15 mouse cellular contexts compared by ENCODE assay signal in genomic region chr7:121171888-121172287, GRCm38 (mm10).
DNase-seq lines count a peak whose midpoint lies in the region; ATAC-seq lines count a peak whose summit lies in the region.
"Had no signal": no experiment of that assay in that cellular context is flagged by ENCODE, and none has a peak within 500 bp of the region (broad histone marks: within the 10 kb centered on the region; RNA-seq: fewer than 3 reads in every experiment).

No protein-coding gene starts in this region.

- WGBS in hindbrain, embryonic 14.5 days = 6% methylated on average over 6 of the region's 6 CpGs
- 11% methylated on average over 6 of the region's 6 CpGs for WGBS in hindbrain, embryonic 10.5 days
- WGBS in forebrain, embryonic 10.5 days = 2% methylated on average over 6 of the region's 6 CpGs
- 4% methylated on average over 6 of the region's 6 CpGs for WGBS in midbrain, embryonic 14.5 days

- no peaks in the 10 kb centered on the region for H3K36me3 ChIP-seq in hindbrain, embryonic 14.5 days (replicated peaks; ENCODE audit: control insufficient read depth, insufficient read depth)
- no peaks in the 10 kb centered on the region for H3K36me3 ChIP-seq in hindbrain, embryonic 10.5 days
- H3K36me3 ChIP-seq in forebrain, embryonic 10.5 days (replicated peaks) = no peaks in the 10 kb centered on the region
- H3K36me3 ChIP-seq in midbrain, embryonic 14.5 days (ENCODE audit: control insufficient read depth, insufficient read depth, low read length) = no peaks in the 10 kb centered on the region
- H3K36me3 ChIP-seq: stomach, embryonic 15.5 days had no signal

- no peak overlapping the region for H3K27ac ChIP-seq in hindbrain, embryonic 14.5 days
- no peak overlapping the region for H3K27ac ChIP-seq in hindbrain, embryonic 10.5 days
- H3K27ac ChIP-seq in forebrain, embryonic 10.5 days = no peak overlapping the region
- 0 out of 2 replicates have a peak overlapping the region, but pooled peaks have one; percentile 13 for H3K27ac ChIP-seq in midbrain, embryonic 14.5 days (replicated peaks; ENCODE audit: low read depth, low read length)
- H3K27ac ChIP-seq: stomach, embryonic 15.5 days had no signal

- H3K4me1 ChIP-seq in hindbrain, embryonic 14.5 days (replicated peaks; ENCODE audit: control insufficient read depth, insufficient read depth, low read length) = peaks cover 7% of the 10 kb centered on the region; the same call in 1 of the 2 replicates
- H3K4me1 ChIP-seq in hindbrain, embryonic 10.5 days (replicated peaks) = peaks cover 11% of the 10 kb centered on the region
- H3K4me1 ChIP-seq in forebrain, embryonic 10.5 days = peaks cover 18% of the 10 kb centered on the region
- H3K4me1 ChIP-seq in midbrain, embryonic 14.5 days (ENCODE audit: control insufficient read depth, insufficient read depth, low read length) = peaks cover 14% of the 10 kb centered on the region
- H3K4me1 ChIP-seq: stomach, embryonic 15.5 days had no signal

- peak; percentile 26 for DNase-seq in hindbrain, embryonic 14.5 days (ENCODE audit: low spot score)
- no peak for DNase-seq in hindbrain, embryonic 10.5 days (ENCODE audit: low spot score)
- DNase-seq in brain, adult 2 months (ENCODE audit: low read depth, low spot score) = peak; percentile 37
- DNase-seq in forebrain, embryonic 10.5 days (ENCODE audit: extremely low spot score, low spot score) = peak; percentile 40
- peak; percentile 66 for DNase-seq in midbrain, embryonic 14.5 days
- DNase-seq in lung, postnatal 10 days = no peak
- DNase-seq in right cerebral cortex, postnatal 14 days = no peak
- no peak for DNase-seq in urinary bladder, postnatal 10 days (ENCODE audit: low spot score)
- DNase-seq: cerebellum, postnatal 36 days; kidney, adult 9 months; kidney, postnatal 4 days; lung, embryonic 14.5 days had no signal

- no peak overlapping the region for H3K4me3 ChIP-seq in hindbrain, embryonic 14.5 days (replicated peaks; ENCODE audit: low read length)
- no peak overlapping the region for H3K4me3 ChIP-seq in hindbrain, embryonic 10.5 days
- H3K4me3 ChIP-seq in forebrain, embryonic 10.5 days = no peak overlapping the region
- H3K4me3 ChIP-seq in midbrain, embryonic 14.5 days (replicated peaks; ENCODE audit: low read depth, low read length) = no peak overlapping the region
- H3K4me3 ChIP-seq: myocyte; stomach, embryonic 15.5 days had no signal

- H3K9me3 ChIP-seq in hindbrain, embryonic 14.5 days (ENCODE audit: control insufficient read depth, low read length) = no peaks in the 10 kb centered on the region
- no peaks in the 10 kb centered on the region for H3K9me3 ChIP-seq in hindbrain, embryonic 10.5 days
- no peaks in the 10 kb centered on the region for H3K9me3 ChIP-seq in forebrain, embryonic 10.5 days
- no peaks in the 10 kb centered on the region for H3K9me3 ChIP-seq in midbrain, embryonic 14.5 days (ENCODE audit: control insufficient read depth, low read length)
- H3K9me3 ChIP-seq: stomach, embryonic 15.5 days had no signal

- H3K27me3 ChIP-seq in hindbrain, embryonic 14.5 days (ENCODE audit: control insufficient read depth, insufficient read depth, low read length) = no peaks in the 10 kb centered on the region
- no peaks in the 10 kb centered on the region for H3K27me3 ChIP-seq in hindbrain, embryonic 10.5 days (ENCODE audit: insufficient read depth, poor library complexity, severe bottlenecking)
- peaks cover 90% of the 10 kb centered on the region for H3K27me3 ChIP-seq in forebrain, embryonic 10.5 days (ENCODE audit: poor library complexity, severe bottlenecking)
- H3K27me3 ChIP-seq in midbrain, embryonic 14.5 days (ENCODE audit: control insufficient read depth, insufficient read depth, low read length) = no peaks in the 10 kb centered on the region
- H3K27me3 ChIP-seq: stomach, embryonic 15.5 days had no signal

- H3K4me2 ChIP-seq in hindbrain, embryonic 14.5 days (replicated peaks) = no peak overlapping the region
- no peak overlapping the region for H3K4me2 ChIP-seq in midbrain, embryonic 14.5 days (ENCODE audit: low read length)
- H3K4me2 ChIP-seq: liver, embryonic 11.5 days; lung, embryonic 14.5 days; stomach, embryonic 15.5 days had no signal

- H3K9ac ChIP-seq in hindbrain, embryonic 14.5 days = no peak overlapping the region
- H3K9ac ChIP-seq in midbrain, embryonic 14.5 days (replicated peaks; ENCODE audit: low read length) = no peak overlapping the region
- H3K9ac ChIP-seq: lung, embryonic 14.5 days; stomach, embryonic 15.5 days had no signal

- peak; percentile 34; the same call in 1 of the 2 replicates for ATAC-seq in hindbrain, embryonic 14.5 days (ENCODE audit: low FRiP score)
- peak; percentile 14; the same call in 1 of the 2 replicates for ATAC-seq in midbrain, embryonic 14.5 days (ENCODE audit: low FRiP score, low TSS enrichment)

Comparison
In these comparisons a context has a peak if more than half of its experiments do, and no peak if none do; other contexts are left out.
1. DNase-seq: peak in hindbrain, embryonic 14.5 days (single experiment), brain, adult 2 months (single experiment), forebrain, embryonic 10.5 days (single experiment) and midbrain, embryonic 14.5 days (single experiment); none in hindbrain, embryonic 10.5 days (single experiment), lung, postnatal 10 days (single experiment), right cerebral cortex, postnatal 14 days (single experiment) and urinary bladder, postnatal 10 days (single experiment).